Mouse (Mus musculus): Measurements from ENCODE around the gene Ptpn11. TPM values are rescaled to one million over a fixed set of nuclear protein-coding genes. Genes with fewer than 3 reads are reported as not detected.
A peak's percentile ranks its signal among the peaks of the same experiment; 100 is the strongest.

The Ptpn11 gene
- polyA plus RNA-seq, 2 experiments: 27.1 to 44.6 TPM

- Histone ChIP-seq H3K27me3 (ENCODE audit: control insufficient read depth, insufficient read depth, low read length) (no peaks in the 10 kb centered on the region), H3K4me2 (replicated peaks; ENCODE audit: low read depth, low read length, severe bottlenecking) (no peak overlapping the region), H3K27ac (replicated peaks; ENCODE audit: low read depth, low read length) (no peak overlapping the region), H3K9me3 (ENCODE audit: control insufficient read depth, low read length) (no peaks in the 10 kb centered on the region), H3K36me3 (ENCODE audit: control insufficient read depth, insufficient read depth, low read length) (peaks cover 93% of the 10 kb centered on the region), H3K9ac (ENCODE audit: low read depth, low read length, severe bottlenecking) (no peak overlapping the region), H3K4me1 (ENCODE audit: control insufficient read depth, insufficient read depth, low read length) (no peaks in the 10 kb centered on the region), H3K4me3 (replicated peaks; ENCODE audit: low read length) (no peak overlapping the region)
- 93% methylated on average over 4 of the region's 4 CpGs for WGBS
- ATAC-seq (ENCODE audit: low FRiP score, low read depth): no peak
- no peak for DNase-seq (ENCODE audit: low spot score)
- no peak for TF ChIP-seq POLR2A (IDR thresholded peaks at IDR 0.05; ENCODE audit: borderline replicate concordance, extremely low read depth, insufficient read depth, insufficient read length)
Observed at GRCm38 (mm10) chr5:121156121-121156520, 35.1 kb downstream of the Ptpn11 start.

GRCm38 (mm10) chr5:121150684-121151083, 40.5 kb downstream of the Ptpn11 start:
- Histone ChIP-seq H3K27me3 (ENCODE audit: control insufficient read depth, insufficient read depth, low read length) (no peaks in the 10 kb centered on the region), H3K9ac (ENCODE audit: low read depth, low read length, severe bottlenecking) (no peak overlapping the region), H3K4me2 (replicated peaks; ENCODE audit: low read depth, low read length, severe bottlenecking) (no peak overlapping the region), H3K4me3 (replicated peaks; ENCODE audit: low read length) (no peak overlapping the region), H3K36me3 (ENCODE audit: control insufficient read depth, insufficient read depth, low read length) (peaks cover 84% of the 10 kb centered on the region), H3K27ac (replicated peaks; ENCODE audit: low read depth, low read length) (no peak overlapping the region), H3K9me3 (ENCODE audit: control insufficient read depth, low read length) (no peaks in the 10 kb centered on the region), H3K4me1 (ENCODE audit: control insufficient read depth, insufficient read depth, low read length) (no peaks in the 10 kb centered on the region)
- no peak for TF ChIP-seq POLR2A (IDR thresholded peaks at IDR 0.05; ENCODE audit: borderline replicate concordance, extremely low read depth, insufficient read depth, insufficient read length)
- 93% methylated on average over 4 of the region's 4 CpGs for WGBS
- no peak for DNase-seq (ENCODE audit: low spot score)
- no peak for ATAC-seq (ENCODE audit: low FRiP score, low read depth)

DNA sequence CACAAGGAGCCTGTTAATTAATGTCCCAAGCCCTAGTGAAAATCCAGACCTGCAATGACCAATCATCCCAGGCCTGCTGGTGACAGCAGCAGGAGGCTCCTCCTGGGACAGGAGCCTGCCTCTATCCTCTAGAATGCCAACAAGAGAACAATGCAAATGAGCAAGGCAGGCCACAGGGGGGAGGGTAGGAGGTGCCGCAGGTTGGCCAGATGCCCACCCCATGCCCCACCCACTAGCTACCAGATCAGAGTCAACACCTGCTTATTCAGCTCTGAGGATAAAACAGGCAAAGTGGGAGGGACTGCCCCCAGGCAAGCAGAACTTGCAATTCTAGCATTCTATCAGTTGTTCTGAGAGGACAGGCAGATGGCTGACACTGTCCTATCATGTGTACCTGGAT, 42.0 kb downstream of the Ptpn11 start:
- H3K9me3 ChIP-seq (ENCODE audit: control insufficient read depth, low read length): no peaks in the 10 kb centered on the region
- no peak overlapping the region for H3K27ac ChIP-seq (replicated peaks; ENCODE audit: low read depth, low read length)
- H3K9ac ChIP-seq (ENCODE audit: low read depth, low read length, severe bottlenecking): no peak overlapping the region
- H3K27me3 ChIP-seq (ENCODE audit: control insufficient read depth, insufficient read depth, low read length): no peaks in the 10 kb centered on the region
- no peaks in the 10 kb centered on the region for H3K4me1 ChIP-seq (ENCODE audit: control insufficient read depth, insufficient read depth, low read length)
- no peak overlapping the region for H3K4me3 ChIP-seq (replicated peaks; ENCODE audit: low read length)
- ATAC-seq (ENCODE audit: low FRiP score, low read depth): no peak
- 56% methylated on average over 1 of the region's 1 CpGs for WGBS
- H3K36me3 ChIP-seq (ENCODE audit: control insufficient read depth, insufficient read depth, low read length): peaks cover 79% of the 10 kb centered on the region
- peak; percentile 12 for DNase-seq (ENCODE audit: low spot score)
- no peak overlapping the region for H3K4me2 ChIP-seq (replicated peaks; ENCODE audit: low read depth, low read length, severe bottlenecking)
- no peak for TF ChIP-seq POLR2A (IDR thresholded peaks at IDR 0.05; ENCODE audit: borderline replicate concordance, extremely low read depth, insufficient read depth, insufficient read length)

DNA sequence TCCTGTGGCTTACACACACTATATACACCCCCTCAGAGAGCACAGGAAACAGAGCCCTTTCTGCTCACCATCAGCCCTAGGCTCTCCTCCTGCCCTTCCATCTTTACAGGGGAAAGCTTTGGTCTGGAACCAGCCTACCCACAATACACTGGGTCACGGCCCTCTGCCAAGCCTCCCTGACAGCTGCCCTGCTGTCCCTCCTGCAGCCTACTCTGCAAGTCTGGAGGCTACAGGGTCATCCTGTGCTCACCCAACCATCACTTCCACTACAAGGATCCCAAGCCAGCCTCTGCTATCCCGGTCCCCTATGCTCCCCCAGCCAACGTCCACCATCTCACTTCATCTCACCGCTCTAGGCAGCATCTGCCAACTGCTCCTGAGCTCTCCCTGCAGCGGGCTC, 44.9 kb downstream of the Ptpn11 start:
- Histone ChIP-seq H3K9ac (ENCODE audit: low read depth, low read length, severe bottlenecking) (no peak overlapping the region), H3K9me3 (ENCODE audit: control insufficient read depth, low read length) (no peaks in the 10 kb centered on the region), H3K36me3 (ENCODE audit: control insufficient read depth, insufficient read depth, low read length) (peaks cover 79% of the 10 kb centered on the region), H3K4me1 (ENCODE audit: control insufficient read depth, insufficient read depth, low read length) (no peaks in the 10 kb centered on the region), H3K4me2 (replicated peaks; ENCODE audit: low read depth, low read length, severe bottlenecking) (no peak overlapping the region), H3K27ac (replicated peaks; ENCODE audit: low read depth, low read length) (no peak overlapping the region), H3K27me3 (ENCODE audit: control insufficient read depth, insufficient read depth, low read length) (no peaks in the 10 kb centered on the region), H3K4me3 (replicated peaks; ENCODE audit: low read length) (no peak overlapping the region)
- ATAC-seq (ENCODE audit: low FRiP score, low read depth): no peak
- WGBS: 96% methylated on average over 5 of the region's 5 CpGs
- no peak for TF ChIP-seq POLR2A (IDR thresholded peaks at IDR 0.05; ENCODE audit: borderline replicate concordance, extremely low read depth, insufficient read depth, insufficient read length)
- no peak for DNase-seq (ENCODE audit: low spot score)

DNA sequence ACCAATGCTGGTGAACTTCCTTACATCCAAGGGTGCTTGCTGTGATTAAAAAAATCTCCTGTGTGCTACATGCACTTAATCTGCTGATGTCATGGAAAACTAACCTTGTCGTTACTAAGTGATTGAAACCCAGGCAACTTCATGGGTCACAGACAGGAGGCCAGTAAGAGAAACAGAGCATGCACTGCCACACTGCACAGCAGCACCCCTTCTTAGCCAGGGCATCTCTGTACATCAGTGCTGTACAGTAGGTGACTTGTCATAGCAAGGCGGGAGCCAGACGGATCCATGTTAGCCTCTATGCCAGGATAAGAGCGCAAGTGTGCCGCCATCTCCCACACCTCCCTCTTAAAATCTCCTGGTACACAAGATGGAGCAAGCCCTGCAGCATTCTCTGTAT, 45.6 kb downstream of the Ptpn11 start:
- ATAC-seq (ENCODE audit: low FRiP score, low read depth): no peak
- H3K4me1 ChIP-seq (ENCODE audit: control insufficient read depth, insufficient read depth, low read length): no peaks in the 10 kb centered on the region
- H3K27me3 ChIP-seq (ENCODE audit: control insufficient read depth, insufficient read depth, low read length): no peaks in the 10 kb centered on the region
- H3K36me3 ChIP-seq (ENCODE audit: control insufficient read depth, insufficient read depth, low read length): peaks cover 78% of the 10 kb centered on the region
- DNase-seq (ENCODE audit: low spot score): no peak
- 83% methylated on average over 5 of the region's 5 CpGs for WGBS
- no peak for TF ChIP-seq POLR2A (IDR thresholded peaks at IDR 0.05; ENCODE audit: borderline replicate concordance, extremely low read depth, insufficient read depth, insufficient read length)
- H3K27ac ChIP-seq (replicated peaks; ENCODE audit: low read depth, low read length): no peak overlapping the region
- no peak overlapping the region for H3K4me2 ChIP-seq (replicated peaks; ENCODE audit: low read depth, low read length, severe bottlenecking)
- H3K9ac ChIP-seq (ENCODE audit: low read depth, low read length, severe bottlenecking): no peak overlapping the region
- no peaks in the 10 kb centered on the region for H3K9me3 ChIP-seq (ENCODE audit: control insufficient read depth, low read length)
- H3K4me3 ChIP-seq (replicated peaks; ENCODE audit: low read length): no peak overlapping the region

Measured in limb, embryonic 14.5 days (tissue).